Mouse (Mus musculus) MEL (cell line): ENCODE measurements around the gene Cops4. TPM values are rescaled to one million over a fixed set of nuclear protein-coding genes. Genes with fewer than 3 reads are reported as not detected.

Experiments used
- DNase-seq: peaks from one replicate; pipeline ENCODE4 v3.0.0; 2011; ENCODE audit warnings: low read depth, low spot score
- H3K27ac ChIP-seq: 2 replicates; pipeline ENCODE4 v1.5.1; 2012; ENCODE audit warnings: low read depth, mild to moderate bottlenecking, control low read depth, low read length, moderate library complexity; ENCODE audit not compliant: control insufficient read depth
- H3K27me3 ChIP-seq, 2 experiments: fragments of 150-350 bp in 1 of 2; sonication (generic) in 1 of 2; 2 replicates each; pipeline ENCODE4 v1.6.1; 2012; ENCODE audit warnings: low read length in 2 of 2, mild to moderate bottlenecking in 2 of 2, improper control_type of control experiment in 1 of 2, moderate library complexity in 1 of 2; ENCODE audit not compliant: insufficient read depth in 2 of 2, control insufficient read depth in 1 of 2
- H3K36me3 ChIP-seq, 2 experiments: 2 replicates each; pipeline ENCODE4 v1.6.1; 2012 to 2014; ENCODE audit warnings: low read length in 2 of 2, improper control_type of control experiment in 1 of 2, inconsistent platforms in 1 of 2, mild to moderate bottlenecking in 1 of 2; ENCODE audit not compliant: insufficient read depth in 2 of 2, control insufficient read depth in 1 of 2
- H3K4me1 ChIP-seq, 2 experiments: fragments of 150-350 bp in 1 of 2; sonication (generic) in 1 of 2; 2 replicates each; pipeline ENCODE4 v1.6.1; 2012; ENCODE audit warnings: low read length in 2 of 2, improper control_type of control experiment in 1 of 2, mild to moderate bottlenecking in 1 of 2; ENCODE audit not compliant: insufficient read depth in 2 of 2, control insufficient read depth in 1 of 2
- H3K4me3 ChIP-seq, 2 experiments: fragments of 150-350 bp in 1 of 2; sonication (generic) in 1 of 2; 2 replicates each; pipeline ENCODE4 v1.5.1; 2012; ENCODE audit warnings: low read depth in 2 of 2, low read length in 2 of 2, mild to moderate bottlenecking in 2 of 2, moderate library complexity in 2 of 2, control low read depth in 1 of 2, improper control_type of control experiment in 1 of 2; ENCODE audit not compliant: control insufficient read depth in 1 of 2, insufficient read depth in 1 of 2
- H3K79me2 ChIP-seq: 2 replicates; pipeline ENCODE4 v1.6.1; 2012; ENCODE audit warnings: mild to moderate bottlenecking, low read length, moderate library complexity; ENCODE audit not compliant: control insufficient read depth, poor library complexity, insufficient read depth
- H3K9ac ChIP-seq: 2 replicates; pipeline ENCODE4 v1.6.1; 2012; ENCODE audit warnings: low read depth, mild to moderate bottlenecking, control low read depth, low read length, moderate library complexity; ENCODE audit not compliant: control insufficient read depth, poor library complexity, severe bottlenecking
- H3K9me3 ChIP-seq: fragments of 150-350 bp; sonication (generic); replicated peaks from 2 replicates; pipeline ENCODE4 v1.6.1; 2012; ENCODE audit warnings: mild to moderate bottlenecking, low read length, improper control_type of control experiment, moderate library complexity; ENCODE audit not compliant: insufficient read depth
- BHLHE40 ChIP-seq: IDR thresholded peaks from 2 replicates; pipeline ENCODE4 v1.6.1; 2012; ENCODE audit warnings: low read depth, mild to moderate bottlenecking, inconsistent platforms, low read length, improper control_type of control experiment, borderline replicate concordance
- CHD1 ChIP-seq: IDR thresholded peaks from 2 replicates; pipeline ENCODE4 v1.6.1; 2012; ENCODE audit warnings: low read depth, mild to moderate bottlenecking, inconsistent platforms, low read length, improper control_type of control experiment
- CHD2 ChIP-seq: IDR thresholded peaks from 2 replicates; pipeline ENCODE4 v1.6.1; 2011; ENCODE audit warnings: low read length, improper control_type of control experiment
- CTCF ChIP-seq, 3 experiments: IDR thresholded peaks in 2 of 3; conservative IDR thresholded peaks in 1 of 3; 2 replicates each; pipeline ENCODE4 v1.5.1; 2011 to 2012; ENCODE audit warnings: low read length in 3 of 3, low read depth in 2 of 3, mild to moderate bottlenecking in 2 of 3, improper control_type of control experiment in 1 of 3, inconsistent platforms in 1 of 3, mixed read lengths in 1 of 3, moderate library complexity in 1 of 3; ENCODE audit not compliant: control insufficient read depth in 1 of 3, insufficient read depth in 1 of 3, poor library complexity in 1 of 3, severe bottlenecking in 1 of 3
- GABPA ChIP-seq: IDR thresholded peaks from 2 replicates; pipeline ENCODE4 v1.6.1; 2012; ENCODE audit warnings: low read depth, mild to moderate bottlenecking, inconsistent platforms, low read length, improper control_type of control experiment, moderate library complexity
- GATA1 ChIP-seq: IDR thresholded peaks from 2 replicates; pipeline ENCODE4 v1.6.1; 2011; ENCODE audit warnings: low read depth, low read length, improper control_type of control experiment
- KAT2A ChIP-seq: conservative IDR thresholded peaks from 2 replicates; pipeline ENCODE4 v1.6.1; 2012; ENCODE audit warnings: low read depth, low read length, improper control_type of control experiment, inconsistent platforms
- MAZ ChIP-seq: IDR thresholded peaks from 2 replicates; pipeline ENCODE4 v1.6.1; 2012; ENCODE audit warnings: low read depth, mild to moderate bottlenecking, inconsistent platforms, low read length, improper control_type of control experiment
- MXI1 ChIP-seq: IDR thresholded peaks from 2 replicates; pipeline ENCODE4 v1.6.1; 2011; ENCODE audit warnings: mild to moderate bottlenecking, low read depth, low read length, improper control_type of control experiment
- MYB ChIP-seq: IDR thresholded peaks from 2 replicates; pipeline ENCODE4 v1.6.1; 2011; ENCODE audit warnings: mild to moderate bottlenecking, low read depth, low read length, improper control_type of control experiment
- MYC ChIP-seq: IDR thresholded peaks from 2 replicates; pipeline ENCODE4 v1.6.1; 2011; ENCODE audit warnings: low read depth, mild to moderate bottlenecking, low read length, improper control_type of control experiment, moderate library complexity
- NELFE ChIP-seq: IDR thresholded peaks from 2 replicates; pipeline ENCODE4 v1.6.1; 2011; ENCODE audit warnings: low read depth, low read length, improper control_type of control experiment
- NRF1 ChIP-seq: IDR thresholded peaks from 2 replicates; pipeline ENCODE4 v1.6.1; 2014; ENCODE audit warnings: low read depth, mild to moderate bottlenecking, inconsistent platforms, low read length, improper control_type of control experiment, moderate library complexity; ENCODE audit not compliant: poor library complexity, insufficient read depth, severe bottlenecking
- RAD21 ChIP-seq: IDR thresholded peaks from 2 replicates; pipeline ENCODE4 v1.6.1; 2011; ENCODE audit warnings: mild to moderate bottlenecking, low read depth, low read length, improper control_type of control experiment
- SIN3A ChIP-seq: IDR thresholded peaks from 2 replicates; pipeline ENCODE4 v1.6.1; 2012; ENCODE audit warnings: low read length, improper control_type of control experiment, inconsistent platforms
- TAL1 ChIP-seq: IDR thresholded peaks from 2 replicates; pipeline ENCODE4 v1.6.1; 2012; ENCODE audit warnings: mild to moderate bottlenecking, inconsistent platforms, low read length, moderate library complexity, mixed read lengths
- TBP ChIP-seq: IDR thresholded peaks from 2 replicates; pipeline ENCODE4 v1.8.0; 2011; ENCODE audit warnings: low read depth, low read length, improper control_type of control experiment
- ZKSCAN1 ChIP-seq: IDR thresholded peaks from 2 replicates; pipeline ENCODE4 v1.6.1; 2012; ENCODE audit warnings: low read depth, mild to moderate bottlenecking, inconsistent platforms, low read length, improper control_type of control experiment, moderate library complexity
- ZNF384 ChIP-seq: IDR thresholded peaks from 2 replicates; pipeline ENCODE4 v1.6.1; 2012; ENCODE audit warnings: low read depth, mild to moderate bottlenecking, inconsistent platforms, low read length, improper control_type of control experiment
- polyA plus RNA-seq, 2 experiments: library from polyadenylated mRNA; stranded (reverse) in 1 of 2; unstranded in 1 of 2; fragments of >175 nt in 1 of 2; fragments of >200 nt in 1 of 2; gene quantifications; 2 replicates each; pipeline versions ENCODE4 v1.2.1 to v1.2.4; 2012; ENCODE audit warnings: low replicate concordance in 2 of 2, low read depth in 1 of 2; ENCODE audit not compliant: insufficient read length in 2 of 2, insufficient read depth in 1 of 2, missing spikeins in 1 of 2
- total RNA-seq: library from RNA; depleted of rRNA; stranded (reverse); fragments of 300-350 nt; gene quantifications from 2 replicates; pipeline ENCODE4 v1.2.3, GENCODE M21; 2012

Cops4 gene
- total and polyA plus RNA-seq, 3 experiments: 112 to 626 (median 142) TPM

DNA sequence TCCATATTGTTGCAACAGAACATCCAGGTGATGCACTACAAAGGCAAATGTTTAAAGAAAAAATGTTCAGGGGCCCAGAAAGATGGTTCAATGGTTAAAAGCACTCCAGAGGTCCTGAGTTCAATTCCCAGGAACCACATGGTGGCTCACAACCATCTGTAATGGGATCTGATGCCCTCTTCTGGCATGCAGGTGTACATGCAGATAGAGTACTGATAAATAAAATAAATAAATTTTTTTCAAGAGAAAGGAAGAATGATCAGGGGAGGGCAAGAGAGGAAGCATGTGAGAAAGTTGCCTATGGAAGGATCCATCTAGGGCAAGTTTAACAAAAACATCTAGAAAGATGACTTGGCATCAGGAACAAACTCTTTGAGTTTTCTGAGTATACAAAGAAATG, 5.5 kb upstream of the Cops4 start:
- no peak overlapping the region for H3K9ac ChIP-seq
- TF ChIP-seq MYC (0 out of 2 replicates have a peak, but pooled peaks have one; percentile 44), RAD21 (peak; percentile 17), MAZ (no peak), GATA1 (0 out of 2 replicates have a peak, but pooled peaks have one; percentile 28), KAT2A (no peak), ZKSCAN1 (no peak), ZNF384 (0 out of 2 replicates have a peak, but pooled peaks have one; percentile 57), SIN3A (no peak), GABPA (no peak), CTCF (IDR thresholded peaks at IDR 0.05 in 2 of 3, conservative IDR thresholded peaks at IDR 0.05 in 1 of 3; ENCODE audit: control insufficient read depth in 1 of 3, insufficient read depth in 1 of 3, low read depth in 2 of 3, low read length in 3 of 3, poor library complexity in 1 of 3, severe bottlenecking in 1 of 3) (peak in 2 of 3 experiments; percentile 19 to 40; a peak in 2 of 6 replicates), CHD2 (no peak)
- peaks cover 0 to 2% of the 10 kb centered on the region in 2 experiments; a peak in 1 of 4 replicates for H3K27me3 ChIP-seq
- H3K27ac ChIP-seq: no peak overlapping the region
- no peaks in the 10 kb centered on the region for H3K9me3 ChIP-seq
- H3K4me1 ChIP-seq: peaks cover 2 to 18% of the 10 kb centered on the region in 2 experiments
- H3K4me3 ChIP-seq: no peak overlapping the region
- no peak for DNase-seq
- H3K36me3 ChIP-seq: peaks cover 0 to 7% of the 10 kb centered on the region in 2 experiments; a peak in 2 of 4 replicates
- H3K79me2 ChIP-seq: no peaks in the 10 kb centered on the region

DNA sequence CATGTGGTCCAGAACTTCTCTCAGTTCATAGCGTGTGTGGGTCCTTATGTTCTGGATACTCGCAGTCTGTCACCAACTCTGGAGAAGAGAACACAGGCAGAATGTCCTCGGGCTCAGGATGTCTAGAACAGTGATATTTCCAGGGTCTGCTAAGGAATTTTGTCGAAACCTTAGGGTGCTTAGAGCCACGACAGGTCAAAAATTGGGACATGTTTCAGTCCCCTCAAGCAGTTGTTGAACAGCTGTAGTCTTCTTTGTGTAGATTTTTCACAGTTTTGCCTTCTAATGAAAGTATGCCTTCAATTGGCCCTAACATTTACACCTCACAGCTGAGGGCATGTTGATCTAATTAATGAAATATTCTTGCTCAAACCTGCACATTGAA, 910 bp downstream of the Cops4 start:
- Histone ChIP-seq H3K9me3 (no peaks in the 10 kb centered on the region), H3K9ac (peak overlapping the region; percentile 89), H3K27ac (peak overlapping the region; percentile 79), H3K4me3 (peak overlapping the region; percentile 81 to 82), H3K79me2 (peaks cover 44% of the 10 kb centered on the region), H3K36me3 (peaks cover 0 to 22% of the 10 kb centered on the region in 2 experiments; a peak in 3 of 4 replicates), H3K27me3 (peaks cover 0 to 2% of the 10 kb centered on the region in 2 experiments; a peak in 1 of 4 replicates), H3K4me1 (peaks cover 6 to 15% of the 10 kb centered on the region in 2 experiments)
- TF ChIP-seq TBP (no peak), MXI1 (no peak), SIN3A (no peak), CTCF (IDR thresholded peaks at IDR 0.05 in 2 of 3, conservative IDR thresholded peaks at IDR 0.05 in 1 of 3; ENCODE audit: control insufficient read depth in 1 of 3, insufficient read depth in 1 of 3, low read depth in 2 of 3, low read length in 3 of 3, poor library complexity in 1 of 3, severe bottlenecking in 1 of 3) (no peak), MYB (no peak), RAD21 (no peak), CHD1 (no peak), TAL1 (no peak), NRF1 (no peak), CHD2 (no peak), BHLHE40 (no peak), NELFE (no peak), MYC (no peak)
- no peak for DNase-seq
